Mouse (Mus musculus) olfactory bulb, adult 2 months (tissue): ENCODE results near the gene Smpd2. TPM values are rescaled to one million over a fixed set of nuclear protein-coding genes. Genes with fewer than 3 reads are reported as not detected.

ENCODE experiments used
- H3K27ac ChIP-seq: fragments of 200-500 bp; 2 replicates; pipeline ENCODE4 v1.5.1; 2012; ENCODE audit warnings: low read depth, low read length; ENCODE audit not compliant: insufficient read depth
- H3K4me1 ChIP-seq: fragments of 200-500 bp; 2 replicates; pipeline ENCODE4 v1.6.1; 2012; ENCODE audit warnings: low read length; ENCODE audit not compliant: control insufficient read depth, insufficient read depth
- H3K4me3 ChIP-seq: fragments of 200-500 bp; 2 replicates; pipeline ENCODE4 v1.5.1; 2012; ENCODE audit warnings: mild to moderate bottlenecking, low read depth, low read length, moderate library complexity; ENCODE audit not compliant: insufficient read depth
- CTCF ChIP-seq: fragments of 200-500 bp; IDR thresholded peaks from 2 replicates; pipeline ENCODE4 v1.5.1; 2012; ENCODE audit warnings: low read depth, mild to moderate bottlenecking, low read length, moderate library complexity; ENCODE audit not compliant: insufficient read depth
- POLR2A ChIP-seq: fragments of 200-500 bp; IDR thresholded peaks from 2 replicates; pipeline ENCODE4 v1.6.1; 2012; ENCODE audit warnings: mild to moderate bottlenecking, low read depth, low read length, moderate library complexity; ENCODE audit not compliant: insufficient read depth
- WGBS: fragments of 180-500 bp; shearing (Covaris S2); methylation state at CpG from one replicate; pipeline ENCODE4 v1.1.7; 2018; 5-methylcytosine and 5-hydroxymethylcytosine counted together
- polyA plus RNA-seq: library from polyadenylated mRNA; stranded (reverse); fragments of >200 nt; gene quantifications from 2 replicates; pipeline ENCODE4 v1.2.4, GENCODE M21; 2012; ENCODE audit warnings: low replicate concordance; ENCODE audit not compliant: missing spikeins, insufficient read depth, insufficient read length

Gene Smpd2
- polyA plus RNA-seq, 1 experiment = not detected

DNA sequence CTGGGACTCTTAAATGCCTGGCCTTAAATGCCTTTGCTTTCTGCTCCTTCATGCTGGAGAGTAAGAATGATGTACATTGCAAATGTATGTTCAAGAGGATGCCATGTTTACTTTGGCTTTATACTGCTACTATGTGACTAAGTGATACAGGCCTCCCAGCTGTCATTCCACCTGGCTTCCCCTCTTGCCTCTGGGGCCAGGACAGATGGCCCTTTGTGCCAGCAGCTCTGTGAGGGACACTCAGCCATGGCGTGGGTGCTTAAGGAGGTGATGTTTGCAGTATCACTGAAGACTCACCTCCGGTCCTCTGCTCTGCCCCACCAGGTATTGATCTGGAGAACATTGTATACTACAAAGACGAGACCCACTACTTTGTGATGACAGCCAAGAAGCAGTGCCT, 10.2 kb downstream of the Smpd2 start:
- peaks cover 38% of the 10 kb centered on the region for H3K4me1 ChIP-seq
- no peak overlapping the region for H3K27ac ChIP-seq
- WGBS = 90% methylated on average over 3 of the region's 3 CpGs
- no peak overlapping the region for H3K4me3 ChIP-seq
- TF ChIP-seq POLR2A (no peak), CTCF (no peak)

GRCm38 (mm10) chr10:41477278-41478181, 12.6 kb downstream of the Smpd2 start:
- Histone ChIP-seq H3K4me3 (peak overlapping the region; percentile 50), H3K27ac (peak overlapping the region; percentile 83), H3K4me1 (peaks cover 33% of the 10 kb centered on the region)
- TF ChIP-seq POLR2A (no peak), CTCF (no peak)
- 12% methylated on average over 20 of the region's 20 CpGs for WGBS

GRCm38 (mm10) chr10:41477018-41477277, 13.2 kb downstream of the Smpd2 start:
- 4% methylated on average over 9 of the region's 9 CpGs for WGBS
- peak overlapping the region; percentile 83 for H3K27ac ChIP-seq
- peak overlapping the region; percentile 50 for H3K4me3 ChIP-seq
- TF ChIP-seq CTCF (0 out of 2 replicates have a peak, but pooled peaks have one; percentile 8), POLR2A (no peak)
- H3K4me1 ChIP-seq = peaks cover 30% of the 10 kb centered on the region

DNA sequence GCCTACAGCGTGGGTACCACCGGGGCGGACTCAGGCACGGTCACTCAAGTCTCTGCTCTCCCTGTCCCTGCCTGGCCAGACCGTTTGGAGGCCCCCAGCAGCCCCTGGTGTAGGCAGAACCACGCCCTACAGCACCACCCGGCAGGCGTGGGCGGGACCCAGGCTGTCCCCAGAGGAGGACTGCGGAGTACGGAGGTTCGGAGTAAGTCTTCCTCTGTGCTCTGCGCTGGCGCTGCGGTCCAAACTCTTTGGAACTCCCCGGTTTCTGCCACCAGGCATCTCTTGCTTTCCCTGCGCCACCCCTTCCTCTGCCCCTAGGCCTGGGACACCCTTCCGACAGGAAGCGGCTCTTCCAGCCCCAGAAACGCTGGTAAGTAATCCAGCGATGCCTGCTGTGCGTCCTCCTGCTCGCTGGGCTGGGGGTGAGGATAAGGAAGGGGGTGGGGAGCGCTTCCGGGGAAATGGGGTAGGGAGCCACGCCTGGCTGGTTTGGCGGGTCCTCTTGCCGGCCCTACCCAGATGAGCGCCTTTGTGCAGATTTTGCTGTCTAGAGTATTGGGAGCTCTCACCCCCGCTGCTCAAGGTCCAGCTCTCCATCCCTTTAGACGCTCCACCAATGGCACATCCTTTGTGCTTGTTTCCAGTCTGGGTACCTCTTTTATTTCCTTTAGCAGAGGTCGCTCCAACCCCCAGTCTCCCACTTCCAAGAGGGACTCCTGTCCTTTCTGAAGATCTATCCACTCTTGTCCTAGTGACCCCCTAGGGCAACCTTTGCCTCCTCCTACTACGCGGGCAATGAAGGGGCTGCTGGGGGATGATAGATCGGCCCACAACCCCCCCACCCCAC, 13.8 kb downstream of the Smpd2 start, which contains the start of gene Mical1:
Gene Mical1, plus strand, starts transcription at position 144 of the 847 bp plus-strand sequence.
- TF ChIP-seq POLR2A (0 out of 2 replicates have a peak, but pooled peaks have one; percentile 31), CTCF (no peak)
- WGBS = 4% methylated on average over 35 of the region's 35 CpGs
- peak within 1 kb of the TSS; percentile 83 for H3K27ac ChIP-seq
- H3K4me1 ChIP-seq = peaks cover 28% of the 10 kb centered on the region
- peak within 1 kb of the TSS; percentile 50 for H3K4me3 ChIP-seq

- Histone ChIP-seq H3K4me3 (no peak overlapping the region), H3K27ac (no peak overlapping the region), H3K4me1 (peaks cover 27% of the 10 kb centered on the region)
- TF ChIP-seq CTCF (no peak), POLR2A (no peak)
- 83% methylated on average over 1 of the region's 1 CpGs for WGBS
Measured at GRCm38 (mm10) chr10:41474981-41475391, 15.2 kb downstream of the Smpd2 start.

DNA sequence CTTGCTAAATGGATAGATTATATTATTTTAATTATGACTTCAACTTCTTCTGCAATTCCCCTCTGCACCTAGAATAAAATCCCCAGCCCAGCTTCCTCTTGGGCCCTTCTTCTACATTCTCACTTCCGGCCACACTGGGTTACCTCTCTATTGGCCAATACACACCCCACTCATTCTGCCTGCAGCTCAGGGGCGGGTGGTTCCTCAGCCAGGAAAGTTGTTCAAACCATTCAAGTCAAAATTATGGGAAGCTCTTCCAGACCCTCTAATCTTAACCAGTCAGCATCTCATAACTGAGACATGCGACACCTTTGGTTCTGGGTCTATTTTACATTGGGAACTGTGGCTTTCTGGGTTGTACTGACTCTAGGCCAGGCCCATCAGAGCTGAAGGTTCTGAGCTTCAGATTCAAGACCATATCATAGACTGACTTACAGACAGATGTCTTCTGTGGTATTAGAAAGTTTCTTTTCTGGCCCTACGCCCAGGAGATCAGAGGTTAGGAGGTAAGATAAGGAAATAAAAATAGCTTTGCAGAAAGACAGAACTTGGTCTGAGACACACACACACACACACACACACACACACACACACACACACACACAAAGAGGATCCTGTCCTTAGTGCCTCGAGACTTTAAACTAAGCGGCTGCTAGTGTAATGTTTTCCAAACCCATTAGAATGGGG, 16.2 kb downstream of the Smpd2 start:
- H3K27ac ChIP-seq = no peak overlapping the region
- no peak for TF ChIP-seq CTCF
- TF ChIP-seq POLR2A = no peak
- H3K4me3 ChIP-seq = no peak overlapping the region
- 93% methylated on average over 6 of the region's 6 CpGs for WGBS
- H3K4me1 ChIP-seq = peaks cover 27% of the 10 kb centered on the region

DNA sequence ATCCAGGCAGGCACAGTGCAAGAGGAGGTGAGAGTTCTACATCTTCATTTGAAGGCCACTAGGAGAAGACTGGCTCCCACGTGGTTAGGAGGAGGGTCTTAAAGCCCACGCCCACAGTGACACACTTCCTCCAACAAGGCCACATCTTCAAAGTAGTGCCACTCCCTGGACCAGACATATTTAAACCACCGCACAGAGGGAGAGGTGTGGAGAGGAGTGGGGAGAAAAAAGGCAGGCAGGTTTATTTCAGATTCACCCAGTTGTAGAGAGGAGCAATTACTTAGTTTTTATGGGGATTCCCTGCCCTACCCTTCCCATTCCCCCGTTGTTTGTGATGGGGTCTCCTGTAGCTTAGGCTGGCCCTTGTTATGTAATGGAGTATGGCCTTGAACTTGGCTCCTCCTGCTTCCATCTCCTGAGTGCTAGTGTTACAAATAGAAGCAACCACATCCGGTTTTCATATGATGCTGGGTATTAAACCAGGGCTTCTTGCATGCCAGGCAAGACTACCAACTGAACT, 17.1 kb downstream of the Smpd2 start:
- Histone ChIP-seq H3K27ac (no peak overlapping the region), H3K4me1 (peaks cover 23% of the 10 kb centered on the region), H3K4me3 (no peak overlapping the region)
- WGBS = 87% methylated on average over 5 of the region's 5 CpGs
- TF ChIP-seq POLR2A (no peak), CTCF (no peak)

DNA sequence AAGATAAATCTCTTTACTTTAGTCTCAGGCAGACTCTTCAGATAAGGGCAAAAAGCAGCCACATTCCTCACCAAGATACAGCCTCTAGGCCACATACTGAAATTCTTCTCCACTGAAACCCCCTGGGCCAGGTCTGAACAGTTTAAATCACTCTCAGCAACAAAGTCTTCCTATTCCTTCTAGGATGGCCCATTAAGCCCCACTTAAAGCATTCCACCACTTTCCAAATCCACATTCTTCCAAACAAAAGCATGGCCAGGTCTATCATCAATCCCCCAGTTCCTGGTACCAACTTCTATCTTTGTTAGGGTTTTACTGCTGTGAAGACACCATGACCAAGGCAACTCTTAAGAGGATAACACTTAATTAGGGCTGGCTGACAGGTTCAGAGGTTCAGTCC, 17.6 kb downstream of the Smpd2 start:
- H3K27ac ChIP-seq = no peak overlapping the region
- no peak overlapping the region for H3K4me3 ChIP-seq
- TF ChIP-seq CTCF = no peak
- TF ChIP-seq POLR2A = no peak
- peaks cover 18% of the 10 kb centered on the region for H3K4me1 ChIP-seq
